In the genomic region with DNA sequence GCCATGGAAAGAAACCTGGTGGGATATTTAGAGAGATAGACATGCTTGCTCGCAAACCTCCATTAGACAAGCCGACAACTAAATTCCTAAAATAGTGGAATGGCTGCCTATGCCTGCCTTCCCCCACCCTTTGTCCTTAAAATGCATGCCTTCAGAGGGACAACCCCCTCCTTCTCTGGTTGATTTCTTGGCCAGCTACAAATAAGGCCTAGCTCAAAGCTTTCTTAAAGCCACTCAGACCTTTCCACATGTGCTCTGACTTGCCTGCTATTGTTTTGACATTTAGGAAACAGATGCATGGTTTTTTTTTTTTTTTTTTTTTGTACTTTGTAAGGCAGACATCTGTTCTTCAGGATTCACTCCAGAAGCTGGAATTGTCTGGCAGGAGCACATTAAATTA, we compare ENCODE assay signal across 26 mouse cellular contexts.
DNase-seq lines count a peak whose midpoint lies in the region; ATAC-seq and TF ChIP-seq lines count a peak whose summit lies in the region.
"Had no signal": no experiment of that assay in that cellular context is flagged by ENCODE, and none has a peak within 500 bp of the region (broad histone marks: within the 10 kb centered on the region; RNA-seq: fewer than 3 reads in every experiment).

No protein-coding gene starts in this region.

- H3K9me3 ChIP-seq in embryonic facial prominence, embryonic 12.5 days: no peaks in the 10 kb centered on the region
- H3K9me3 ChIP-seq: limb, embryonic 12.5 days; liver, embryonic 12.5 days; megakaryocyte, embryonic 14.5 days had no signal

- peak overlapping the region; percentile 79 for H3K27ac ChIP-seq in heart, adult 2 months
- H3K27ac ChIP-seq in embryonic facial prominence, embryonic 12.5 days: peak overlapping the region; percentile 60
- H3K27ac ChIP-seq: hindbrain, embryonic 14.5 days; limb, embryonic 12.5 days; liver, embryonic 12.5 days had no signal

- no peaks in the 10 kb centered on the region for H3K27me3 ChIP-seq in heart, adult 2 months (ENCODE audit: control insufficient read depth, insufficient read depth, low read length)
- H3K27me3 ChIP-seq in embryonic facial prominence, embryonic 12.5 days: no peaks in the 10 kb centered on the region
- H3K27me3 ChIP-seq: limb, embryonic 12.5 days; liver, embryonic 12.5 days; megakaryocyte, embryonic 14.5 days had no signal

- intact Hi-C loops in heart, adult 2 months (cut with DNase I): loop anchor here (2.0 to 5.0 kb wide), 2 partner anchors 50 to 93 kb away; no protein-coding TSS in a partner anchor
- intact Hi-C loops in heart, postnatal 25 days (cut with DNase I): loop anchor here (2.0 kb wide), 1 partner anchor 37 kb away; no protein-coding TSS in a partner anchor

- H3K36me3 ChIP-seq in heart, adult 2 months (ENCODE audit: control insufficient read depth, insufficient read depth, low read length): peaks cover 5% of the 10 kb centered on the region; the same call in 1 of the 2 replicates
- no peaks in the 10 kb centered on the region for H3K36me3 ChIP-seq in embryonic facial prominence, embryonic 12.5 days
- H3K36me3 ChIP-seq: limb, embryonic 12.5 days; liver, embryonic 12.5 days had no signal

- no peak for DNase-seq in heart, adult 2 months
- DNase-seq in heart, postnatal 25 days (ENCODE audit: low spot score): no peak
- DNase-seq in MN1 (ENCODE audit: low spot score) (peak; percentile 12), NIH3T3 (ENCODE audit: low read depth) (peak; percentile 32)
- DNase-seq in c-Kit-positive CD71-positive TER-119-positive erythroid progenitor cells, embryonic 14.5 days (ENCODE audit: low spot score): no peak
- no peak for DNase-seq in frontal cortex, postnatal 25 days (ENCODE audit: low spot score in 2 of 2)
- DNase-seq: adrenal gland, postnatal 10 days; cerebellum, adult 11-12 months; cerebellum, postnatal 36 days; gastrocnemius, postnatal 10 days; heart, postnatal 10 days; kidney, postnatal 4 days; layer of hippocampus, adult 9-11 months; lung, adult 2 months; right cerebral cortex, postnatal 14 days; thymus, postnatal 4 days had no signal

- no peak for ATAC-seq in embryonic facial prominence, embryonic 12.5 days (ENCODE audit: insufficient number of reproducible peaks, insufficient read depth, low FRiP score, low TSS enrichment)
- ATAC-seq: activated CD4-positive, CD25-positive, alpha-beta regulatory T cell, adult 4 months; forebrain, embryonic 16.5 days; intestine, embryonic 16.5 days; liver, embryonic 12.5 days; midbrain, embryonic 16.5 days had no signal

- H3K4me1 ChIP-seq in heart, adult 2 months (ENCODE audit: control insufficient read depth, insufficient read depth, low read length): peaks cover 1% of the 10 kb centered on the region
- H3K4me1 ChIP-seq in embryonic facial prominence, embryonic 12.5 days: peaks cover 14% of the 10 kb centered on the region; the same call in 1 of the 2 replicates
- H3K4me1 ChIP-seq: liver, embryonic 12.5 days; megakaryocyte, embryonic 14.5 days had no signal

- 28% methylated on average over 2 of the region's 2 CpGs for WGBS in heart, adult 2 months
- WGBS in embryonic facial prominence, embryonic 12.5 days: 19% methylated on average over 2 of the region's 2 CpGs

- TF ChIP-seq CTCF in heart, adult 2 months (IDR thresholded peaks at IDR 0.05): no peak

- H3K4me3 ChIP-seq in heart, adult 2 months: no peak overlapping the region
- no peak overlapping the region for H3K4me3 ChIP-seq in embryonic facial prominence, embryonic 12.5 days
- H3K4me3 ChIP-seq: erythroblast, embryonic 14.5 days; limb, embryonic 12.5 days; liver, embryonic 12.5 days; megakaryocyte, embryonic 14.5 days had no signal

- H3K79me2 ChIP-seq in heart, adult 2 months (replicated peaks; ENCODE audit: control insufficient read depth, insufficient read depth, low read length): no peaks in the 10 kb centered on the region

- TF ChIP-seq EP300 in heart, adult 2 months (IDR thresholded peaks at IDR 0.05; ENCODE audit: insufficient read depth, low read depth, low read length): no peak

- no peak overlapping the region for H3K4me2 ChIP-seq in embryonic facial prominence, embryonic 12.5 days (replicated peaks)
- H3K4me2 ChIP-seq: hindbrain, embryonic 14.5 days; limb, embryonic 12.5 days; liver, embryonic 12.5 days had no signal

- no peak overlapping the region for H3K9ac ChIP-seq in heart, adult 2 months (ENCODE audit: low read depth, low read length)
- H3K9ac ChIP-seq in embryonic facial prominence, embryonic 12.5 days: no peak overlapping the region
- H3K9ac ChIP-seq: hindbrain, embryonic 14.5 days; limb, embryonic 12.5 days; liver, embryonic 12.5 days had no signal

- no peak for TF ChIP-seq POLR2A in heart, adult 2 months (IDR thresholded peaks at IDR 0.05; ENCODE audit: insufficient read depth, low read depth, low read length)

Comparison
In these comparisons a context has a peak if more than half of its experiments do, and no peak if none do; other contexts are left out.
1. DNase-seq: peak in MN1 (single experiment) and NIH3T3 (single experiment); none in heart, adult 2 months (0 of 2), heart, postnatal 25 days (single experiment), c-Kit-positive CD71-positive TER-119-positive erythroid progenitor cells, embryonic 14.5 days (single experiment) and frontal cortex, postnatal 25 days (0 of 2).